Mouse (Mus musculus) layer of hippocampus, adult 9-10 months (tissue): ENCODE results near the gene Gpx2.

Experiments
- DNase-seq: peaks from one replicate; pipeline ENCODE4 v3.0.0; 2022; ENCODE audit warnings: low spot score

Gene Gpx2

GRCm38 (mm10) chr12:76750866-76751459, 44.4 kb downstream of the Gpx2 start:
- DNase-seq, result no peak
